Mouse (Mus musculus) NIH3T3 (cell line): ENCODE results near the gene Commd9.
A peak's percentile ranks its signal among the peaks of the same experiment; 100 is the strongest.

Experiments
- DNase-seq: peaks from one replicate; pipeline ENCODE4 v3.0.0-alpha.2; 2012; ENCODE audit warnings: low read depth

The Commd9 gene

GRCm38 (mm10) chr2:101885768-101886438 lies at the start of gene Commd9:
Gene Commd9, plus strand, starts transcription at chr2:101886247.
- peak; percentile 96 for DNase-seq

GRCm38 (mm10) chr2:101842756-101843155 lies 43.3 kb upstream of the Commd9 start:
- DNase-seq, result no peak

GRCm38 (mm10) chr2:101854792-101855191 lies 31.3 kb upstream of the Commd9 start:
- peak; percentile 37 for DNase-seq

GRCm38 (mm10) chr2:101856174-101856573 lies 29.9 kb upstream of the Commd9 start:
- peak; percentile 59 for DNase-seq

- no peak for DNase-seq
Measured at GRCm38 (mm10) chr2:101860920-101861485, 25.0 kb upstream of the Commd9 start.

- peak; percentile 86 for DNase-seq
Measured at GRCm38 (mm10) chr2:101862219-101863123, 23.6 kb upstream of the Commd9 start.

- peak; percentile 49 for DNase-seq
Measured at GRCm38 (mm10) chr2:101868683-101869082, 17.4 kb upstream of the Commd9 start.

- peak; percentile 85 for DNase-seq
Measured at GRCm38 (mm10) chr2:101871179-101871578, 14.9 kb upstream of the Commd9 start.

- no peak for DNase-seq
Measured at GRCm38 (mm10) chr2:101881471-101882162, 4.4 kb upstream of the Commd9 start.

GRCm38 (mm10) chr2:101882998-101883397 lies 3.0 kb upstream of the Commd9 start, which contains the start of gene Prr5l:
Gene Prr5l, minus strand, starts transcription at chr2:101883027.
- DNase-seq, result no peak

- DNase-seq, result peak; percentile 91
Measured at GRCm38 (mm10) chr2:101884286-101884685, 1.8 kb upstream of the Commd9 start.

GRCm38 (mm10) chr2:101888886-101889285 lies 2.8 kb downstream of the Commd9 start:
- no peak for DNase-seq

- no peak for DNase-seq
Measured at GRCm38 (mm10) chr2:101891143-101891542, 5.1 kb downstream of the Commd9 start.

- no peak for DNase-seq
Measured at GRCm38 (mm10) chr2:101894126-101894525, 8.1 kb downstream of the Commd9 start.

GRCm38 (mm10) chr2:101896425-101897204 lies 10.6 kb downstream of the Commd9 start:
- no peak for DNase-seq

GRCm38 (mm10) chr2:101902196-101902595 lies 16.1 kb downstream of the Commd9 start:
- DNase-seq, result no peak

GRCm38 (mm10) chr2:101905534-101906378 lies 19.7 kb downstream of the Commd9 start:
- peak; percentile 93 for DNase-seq

GRCm38 (mm10) chr2:101906379-101906690 lies 20.3 kb downstream of the Commd9 start:
- DNase-seq, result no peak

GRCm38 (mm10) chr2:101907386-101908022 lies 21.5 kb downstream of the Commd9 start:
- no peak for DNase-seq

- DNase-seq, result no peak
Measured at GRCm38 (mm10) chr2:101908773-101909172, 22.7 kb downstream of the Commd9 start.
